Mouse (Mus musculus): ENCODE data around the gene Lrrk2.

Lrrk2 gene

GRCm38 (mm10) chr15:91685880-91686563, 13.0 kb downstream of the Lrrk2 start:
- DNase-seq (ENCODE audit: low read depth, low spot score), result no peak

- no peak for DNase-seq (ENCODE audit: low read depth, low spot score)
Observed at GRCm38 (mm10) chr15:91690648-91691047, 17.7 kb downstream of the Lrrk2 start.

GRCm38 (mm10) chr15:91693051-91693450, 20.1 kb downstream of the Lrrk2 start:
- DNase-seq (ENCODE audit: low read depth, low spot score), result no peak

GRCm38 (mm10) chr15:91693856-91694255, 20.9 kb downstream of the Lrrk2 start:
- DNase-seq (ENCODE audit: low read depth, low spot score), result no peak

GRCm38 (mm10) chr15:91700841-91701240, 27.9 kb downstream of the Lrrk2 start:
- no peak for DNase-seq (ENCODE audit: low read depth, low spot score)

- no peak for DNase-seq (ENCODE audit: low read depth, low spot score)
Observed at GRCm38 (mm10) chr15:91702991-91703715, 30.2 kb downstream of the Lrrk2 start.

- DNase-seq (ENCODE audit: low read depth, low spot score), result no peak
Observed at GRCm38 (mm10) chr15:91704091-91704490, 31.1 kb downstream of the Lrrk2 start.

- DNase-seq (ENCODE audit: low read depth, low spot score), result no peak
Observed at GRCm38 (mm10) chr15:91709207-91710130, 36.5 kb downstream of the Lrrk2 start.

GRCm38 (mm10) chr15:91735216-91735922, 62.4 kb downstream of the Lrrk2 start:
- DNase-seq (ENCODE audit: low read depth, low spot score), result no peak

GRCm38 (mm10) chr15:91736791-91737533, 64.0 kb downstream of the Lrrk2 start:
- DNase-seq (ENCODE audit: low read depth, low spot score), result peak; percentile 29

- no peak for DNase-seq (ENCODE audit: low read depth, low spot score)
Observed at GRCm38 (mm10) chr15:91738808-91739207, 65.8 kb downstream of the Lrrk2 start.

GRCm38 (mm10) chr15:91745501-91745900, 72.5 kb downstream of the Lrrk2 start:
- DNase-seq (ENCODE audit: low read depth, low spot score), result no peak

- DNase-seq (ENCODE audit: low read depth, low spot score), result no peak
Observed at GRCm38 (mm10) chr15:91752111-91752510, 79.1 kb downstream of the Lrrk2 start.

- DNase-seq (ENCODE audit: low read depth, low spot score), result no peak
Observed at GRCm38 (mm10) chr15:91753378-91754080, 80.6 kb downstream of the Lrrk2 start.

- DNase-seq (ENCODE audit: low read depth, low spot score), result peak; percentile 14
Observed at GRCm38 (mm10) chr15:91754546-91754945, 81.6 kb downstream of the Lrrk2 start.

GRCm38 (mm10) chr15:91755756-91756155, 82.8 kb downstream of the Lrrk2 start:
- DNase-seq (ENCODE audit: low read depth, low spot score), result no peak

- no peak for DNase-seq (ENCODE audit: low read depth, low spot score)
Observed at GRCm38 (mm10) chr15:91772041-91772440, 99.1 kb downstream of the Lrrk2 start.

GRCm38 (mm10) chr15:91779166-91779565, 106.2 kb downstream of the Lrrk2 start:
- DNase-seq (ENCODE audit: low read depth, low spot score), result no peak

GRCm38 (mm10) chr15:91781172-91781571, 108.2 kb downstream of the Lrrk2 start:
- peak; percentile 33 for DNase-seq (ENCODE audit: low read depth, low spot score)

- no peak for DNase-seq (ENCODE audit: low read depth, low spot score)
Observed at GRCm38 (mm10) chr15:91788338-91788737, 115.4 kb downstream of the Lrrk2 start.
